Mouse (Mus musculus): ENCODE measurements around the gene Mrpl37.
"Not testable (repeated sequence)": the region's sequence is repeated elsewhere in the genome, so short reads cannot be mapped to it uniquely, and the experiment has no call there.

The Mrpl37 gene

DNA sequence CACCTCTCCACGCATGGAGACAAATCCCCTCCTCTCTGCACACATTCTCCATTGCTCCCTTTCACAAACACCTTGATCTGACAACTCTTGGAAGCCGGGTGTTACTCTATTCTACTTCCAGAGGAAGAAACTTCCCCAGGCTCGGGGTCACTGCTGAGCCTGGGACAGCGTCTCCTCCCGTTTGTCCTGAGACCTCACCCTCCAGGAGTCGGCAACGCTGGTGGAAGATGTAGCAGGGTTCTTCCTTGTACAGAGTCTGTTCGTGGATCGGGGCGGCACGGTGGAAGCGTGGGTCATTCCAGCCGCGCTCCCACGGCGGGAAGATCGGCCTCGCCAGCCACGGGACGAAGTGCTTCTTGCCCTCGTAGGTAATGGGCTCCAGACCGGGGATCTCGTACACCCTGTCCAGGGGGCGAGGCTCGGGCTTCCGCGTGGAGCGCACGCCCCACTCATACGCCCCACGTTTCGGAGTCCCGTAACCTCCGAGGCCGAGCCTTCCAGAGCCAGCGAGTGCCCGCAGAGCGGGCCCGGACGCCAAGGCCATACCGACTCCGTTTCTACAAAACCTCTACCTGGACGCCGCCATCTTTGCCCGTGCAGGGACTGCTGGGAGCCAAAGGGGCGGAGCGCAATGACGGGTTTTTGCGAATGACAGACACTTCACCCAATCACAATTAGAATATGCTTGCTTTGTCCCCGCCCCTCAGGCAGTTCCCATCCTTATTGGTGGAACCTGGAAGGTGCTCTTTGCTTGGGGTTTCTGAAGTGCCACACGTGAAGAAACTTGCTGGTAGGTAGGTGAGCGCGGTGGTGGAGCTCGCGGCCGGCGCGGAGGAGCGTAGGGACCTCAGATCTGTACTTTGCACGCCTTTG lies at the start of gene Mrpl37, which contains the start of gene Cyb5rl:
TSS of gene Mrpl37 (minus strand) at position 617 of the 873 bp plus-strand sequence.
TSS of gene Cyb5rl (plus strand) at position 737 of the 873 bp plus-strand sequence.
- peak; percentile 96 to 97 for DNase-seq (ENCODE audit: low spot score in 2 of 2)

DNA sequence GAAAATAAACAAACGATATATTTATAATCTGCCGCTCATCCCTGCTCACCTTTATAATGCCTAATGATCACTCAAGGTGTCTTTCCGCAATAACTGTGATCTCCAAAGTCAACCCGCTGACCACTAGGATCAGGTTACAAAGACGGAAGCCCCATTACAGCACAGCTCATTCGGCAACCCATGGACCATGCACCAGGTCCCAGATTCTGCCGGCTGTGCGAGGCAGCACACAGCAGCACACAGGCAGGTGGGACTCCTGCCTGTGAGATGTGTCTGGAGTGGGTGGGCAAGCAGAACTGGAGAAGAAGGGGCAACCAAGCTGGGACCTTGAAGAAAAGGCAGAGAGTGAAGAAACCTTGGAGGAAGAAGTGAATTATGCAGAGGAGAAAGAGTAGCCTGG lies 47.6 kb upstream of the Mrpl37 start:
- DNase-seq (ENCODE audit: low spot score in 2 of 2) = no peak

DNA sequence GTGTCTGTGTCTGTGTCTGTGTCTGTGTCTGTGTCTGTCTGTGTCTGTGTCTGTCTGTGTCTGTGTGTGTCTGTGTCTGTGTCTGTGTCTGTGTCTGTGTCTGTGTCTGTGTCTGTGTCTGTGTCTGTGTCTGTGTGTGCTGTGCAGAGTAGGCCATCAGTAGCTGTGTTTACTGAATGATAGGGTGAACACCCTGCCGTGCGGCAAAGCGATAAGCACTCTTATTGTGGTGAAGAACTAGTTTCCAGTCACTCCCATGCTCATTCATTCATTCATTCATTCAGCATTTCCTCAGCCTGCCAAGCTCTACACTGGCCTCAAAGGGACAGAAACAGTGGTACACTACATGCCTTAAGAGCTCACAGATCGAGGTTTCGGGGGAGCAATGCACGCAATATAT lies 42.5 kb upstream of the Mrpl37 start:
- not testable (repeated sequence) for DNase-seq (ENCODE audit: low spot score in 2 of 2)

DNA sequence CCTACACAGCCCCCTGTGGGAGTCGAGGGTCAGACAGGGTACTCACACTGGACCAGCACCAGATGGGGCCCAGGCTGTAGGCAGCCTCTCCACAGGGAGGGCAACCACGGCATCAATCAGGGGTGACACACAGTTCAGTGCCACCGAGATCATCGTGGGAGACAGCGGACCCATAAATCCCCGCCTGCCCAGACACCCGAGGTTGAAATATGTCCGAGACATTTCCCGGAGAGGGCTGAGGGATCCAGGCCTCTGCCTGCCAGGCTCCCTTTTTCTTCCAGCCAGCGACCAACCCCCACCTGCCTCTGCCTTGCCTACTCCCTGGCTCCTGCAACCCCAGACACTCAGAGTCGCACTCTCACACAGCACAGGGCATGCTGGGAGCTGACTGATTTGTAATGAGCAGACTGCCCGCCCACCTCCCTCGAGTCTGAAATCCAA lies 41.6 kb upstream of the Mrpl37 start:
- no peak for DNase-seq (ENCODE audit: low spot score in 2 of 2)

DNA sequence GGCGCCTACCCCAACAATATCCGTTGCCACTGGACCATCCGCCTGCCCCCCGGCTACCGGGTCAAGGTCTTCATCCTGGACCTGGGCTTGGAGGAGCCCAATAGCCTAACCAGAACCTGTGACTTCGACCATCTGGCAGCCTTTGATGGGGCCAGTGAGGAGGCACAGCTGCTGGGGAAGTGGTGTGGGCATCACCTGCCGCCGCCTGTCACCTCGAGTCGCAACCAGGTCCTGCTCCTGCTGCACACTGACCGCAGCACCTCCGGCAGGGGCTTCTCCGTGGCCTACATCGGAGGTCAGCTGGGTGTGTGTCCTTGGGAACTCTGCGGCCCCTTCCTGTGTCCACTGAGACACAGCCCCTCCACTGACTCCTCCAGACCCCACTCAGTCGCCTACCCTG lies 40.1 kb upstream of the Mrpl37 start:
- no peak for DNase-seq (ENCODE audit: low spot score in 2 of 2)

DNA sequence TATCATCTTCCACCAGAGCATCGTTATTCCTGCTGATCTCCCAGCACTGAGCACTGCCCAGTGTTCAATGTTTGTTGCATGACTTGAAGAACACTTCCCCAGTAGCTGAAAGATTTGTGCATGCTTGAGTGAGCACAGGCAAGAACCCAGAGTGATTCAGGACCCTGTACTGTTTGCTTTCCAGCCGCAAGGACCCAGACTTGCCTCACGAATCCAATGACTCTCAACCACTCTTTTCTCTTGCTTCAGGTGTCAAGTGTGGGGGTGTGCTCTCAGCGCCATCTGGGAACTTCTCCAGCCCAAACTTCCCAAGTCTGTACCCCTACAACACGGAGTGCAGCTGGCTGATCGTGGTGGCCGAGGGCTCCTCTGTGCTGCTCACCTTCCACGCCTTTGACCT lies 35.6 kb upstream of the Mrpl37 start:
- DNase-seq (ENCODE audit: low spot score in 2 of 2) = no peak

DNA sequence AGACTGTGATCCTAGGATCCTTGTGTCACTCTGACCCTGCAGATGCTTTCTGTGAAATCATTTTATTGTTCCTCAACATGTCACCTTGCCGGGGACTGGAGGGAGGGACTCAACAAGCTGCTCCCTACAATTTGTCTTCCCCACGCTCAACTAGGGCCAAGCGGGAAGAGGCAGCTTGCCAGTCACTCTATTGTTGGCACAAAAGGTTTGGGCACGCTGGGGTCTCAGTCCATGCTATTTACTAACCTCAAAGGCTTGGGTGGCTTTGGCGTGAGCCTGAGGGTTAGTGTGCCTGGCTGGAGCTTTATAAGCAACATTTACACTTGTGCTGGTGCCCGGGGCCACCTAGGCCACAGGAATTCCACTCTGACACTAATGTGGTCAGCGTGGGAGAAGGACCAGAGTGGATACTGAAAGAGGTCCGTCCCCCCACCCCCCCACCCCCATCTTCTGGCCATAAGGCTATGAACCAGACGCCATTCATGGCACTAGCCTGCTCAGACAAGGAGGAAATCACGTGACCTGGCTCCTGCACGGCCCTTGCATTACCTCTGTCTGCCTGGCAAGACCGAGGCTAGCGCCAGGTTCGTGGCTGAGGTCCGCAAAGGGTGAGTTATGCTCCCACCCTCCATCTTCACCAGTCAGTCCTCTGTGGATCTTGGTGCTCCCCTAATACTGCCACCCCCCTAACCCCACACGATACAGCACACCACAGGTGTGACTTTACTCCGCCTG lies 32.3 kb upstream of the Mrpl37 start:
- no peak for DNase-seq (ENCODE audit: low spot score in 2 of 2)

DNA sequence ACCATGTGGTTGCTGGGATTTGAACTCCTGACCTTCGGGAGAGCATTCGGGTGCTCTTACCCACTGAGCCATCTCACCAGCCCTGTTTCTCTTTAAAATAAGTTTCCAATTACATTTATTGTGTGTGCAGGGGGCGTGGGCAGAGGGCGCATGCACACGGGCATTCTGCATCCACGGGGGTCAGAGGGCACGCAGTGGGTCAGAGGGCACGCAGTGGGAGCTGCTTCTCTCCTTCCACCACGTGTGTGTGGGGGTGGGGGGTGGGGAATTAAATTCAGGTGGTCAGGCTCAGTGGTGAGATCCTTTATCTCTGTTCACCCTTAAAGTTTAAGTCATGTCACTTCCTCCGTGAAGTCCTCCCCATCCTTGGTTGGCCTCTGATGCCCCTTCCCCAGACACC lies 31.7 kb upstream of the Mrpl37 start:
- no peak for DNase-seq (ENCODE audit: low spot score in 2 of 2)

DNA sequence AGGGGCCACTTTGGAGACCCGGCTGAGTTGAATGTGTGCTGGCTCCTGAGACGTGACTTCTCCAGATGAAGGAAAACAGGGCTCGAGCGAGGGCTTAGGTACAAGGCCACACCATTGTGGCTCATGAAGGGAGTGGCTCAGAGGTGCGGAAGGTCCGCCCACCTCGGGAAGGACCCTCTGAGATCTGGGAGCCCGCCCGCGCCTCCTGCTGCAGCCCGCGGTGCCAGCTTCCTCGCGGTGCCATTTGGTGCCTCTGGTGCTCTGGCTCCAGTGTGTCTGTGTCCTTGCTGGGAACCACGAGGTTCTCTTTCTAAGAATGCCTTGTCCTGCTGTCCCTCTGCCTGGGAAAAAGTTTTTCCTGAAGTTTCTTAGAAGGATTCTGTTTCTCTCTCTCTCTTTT lies 31.2 kb upstream of the Mrpl37 start:
- DNase-seq (ENCODE audit: low spot score in 2 of 2) = no peak

DNA sequence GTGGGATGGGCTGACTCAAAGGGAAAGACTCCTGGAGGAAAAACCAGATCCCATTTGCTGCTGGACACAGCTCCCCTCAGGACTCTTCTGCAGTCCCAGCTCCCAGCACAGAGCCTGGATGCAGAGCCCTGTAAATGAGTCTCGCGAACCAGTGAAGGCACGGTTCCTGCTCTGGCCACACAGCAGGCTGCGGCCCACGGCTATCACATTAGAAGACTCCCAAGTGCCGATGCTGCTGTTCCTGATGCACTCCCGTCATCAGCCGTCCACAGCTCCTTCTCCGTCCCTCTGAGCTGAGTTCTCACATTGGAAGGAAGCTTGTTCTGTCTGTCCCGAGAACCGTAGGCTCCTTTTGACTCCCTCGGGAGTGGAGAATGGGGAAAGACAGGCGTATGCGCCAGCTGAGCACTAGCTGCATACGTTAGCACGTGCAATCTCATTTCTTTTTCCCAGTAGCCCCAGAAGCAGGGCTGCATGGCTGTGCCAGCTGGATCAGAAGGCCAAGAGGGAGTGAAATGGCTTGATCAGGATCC lies 30.2 kb upstream of the Mrpl37 start, which contains the start of gene Cdcp2:
TSS of gene Cdcp2 (plus strand) at position 51 of the 533 bp plus-strand sequence.
- DNase-seq (ENCODE audit: low spot score in 2 of 2) = no peak

DNA sequence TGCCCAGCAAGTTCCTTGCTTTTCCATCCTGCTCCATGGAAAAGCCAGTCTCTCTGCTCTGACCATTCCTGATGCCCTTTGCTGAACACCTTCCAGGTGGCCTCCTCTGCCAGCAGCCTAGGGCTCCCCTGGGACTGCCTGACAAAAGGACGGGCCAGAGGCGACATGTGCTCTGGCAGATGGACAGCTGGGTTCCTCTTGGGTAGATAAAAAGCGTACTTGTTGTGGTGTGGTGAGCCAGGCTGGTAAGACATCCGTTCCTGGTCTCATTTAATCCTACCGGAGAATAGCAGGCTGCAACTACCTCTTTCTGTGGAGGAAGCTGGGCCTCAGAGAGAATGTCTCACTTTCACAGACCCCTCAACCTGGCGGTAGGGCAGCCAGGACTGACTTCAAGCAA lies 29.4 kb upstream of the Mrpl37 start:
- no peak for DNase-seq (ENCODE audit: low spot score in 2 of 2)

DNA sequence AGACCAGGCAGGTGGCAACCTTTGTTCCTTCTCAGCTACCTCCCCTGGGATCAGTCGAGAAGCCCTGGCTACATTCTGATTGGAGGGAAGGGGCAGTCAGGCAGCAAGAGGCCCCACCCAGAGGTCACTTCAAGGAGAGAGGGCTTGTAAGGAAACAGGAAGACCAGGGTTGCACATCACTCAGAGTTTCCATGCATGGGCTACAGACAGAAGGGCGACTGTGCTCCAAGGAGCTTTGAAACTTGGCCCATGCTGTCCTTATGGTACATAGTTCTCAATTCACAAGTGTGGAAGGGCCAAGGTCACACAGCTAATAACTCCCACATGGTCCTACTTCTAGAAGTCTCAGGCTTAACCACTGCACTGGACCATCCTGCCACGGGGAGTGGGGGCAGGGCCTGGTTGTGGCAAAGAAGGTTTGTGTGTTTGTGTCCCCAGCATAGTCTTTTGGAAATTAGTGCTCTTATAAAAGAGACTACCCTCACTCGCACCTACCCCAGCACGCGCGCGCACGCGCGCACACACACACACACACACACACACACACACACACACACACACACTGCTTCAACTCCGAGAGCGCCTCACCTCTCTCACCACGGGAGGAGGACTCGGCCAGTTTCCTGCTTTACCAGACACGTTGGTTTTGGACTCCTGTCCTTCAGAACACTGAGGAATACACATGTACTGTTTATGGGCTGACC lies 28.0 kb upstream of the Mrpl37 start:
- DNase-seq (ENCODE audit: low spot score in 2 of 2) = no peak

DNA sequence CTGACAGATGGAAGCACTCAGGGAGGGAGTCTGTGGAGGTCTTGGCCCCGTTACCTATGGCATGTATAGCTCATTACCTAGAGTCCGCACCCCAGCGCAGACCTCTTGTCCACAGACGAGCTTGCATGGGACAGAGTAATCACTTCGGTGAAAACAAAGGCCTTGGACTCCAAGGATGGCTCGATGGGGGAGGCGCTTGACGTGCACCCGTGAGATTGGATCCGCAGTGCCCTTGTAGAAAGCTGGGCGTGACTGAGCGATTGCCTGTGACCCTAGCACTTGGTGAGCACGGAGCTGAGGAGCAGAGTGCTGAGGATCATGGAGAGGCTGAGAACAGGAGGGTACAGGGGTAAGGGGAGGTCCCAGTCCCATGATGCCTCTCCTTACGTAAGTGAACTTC lies 25.0 kb upstream of the Mrpl37 start:
- DNase-seq (ENCODE audit: low spot score in 2 of 2) = no peak

DNA sequence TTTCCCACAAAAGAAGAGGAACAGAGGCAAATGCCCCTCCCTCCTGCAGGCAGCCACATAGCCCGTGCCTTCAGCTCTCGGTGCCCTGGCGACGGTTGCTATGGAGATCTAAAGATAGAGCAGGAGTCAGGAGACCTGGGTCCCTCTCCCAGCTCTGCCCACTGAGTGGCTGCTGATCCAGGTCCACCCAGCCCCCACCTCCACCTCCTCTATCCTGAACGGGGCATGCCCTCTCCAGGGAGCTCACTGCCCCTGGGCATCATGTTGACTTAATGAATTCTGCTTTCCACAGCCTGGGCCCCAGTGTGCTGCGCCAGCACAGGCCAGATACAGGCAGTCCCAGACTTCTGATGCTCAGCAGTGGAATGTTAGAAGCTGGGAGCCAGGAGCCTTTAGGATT lies 18.2 kb upstream of the Mrpl37 start:
- peak; percentile 90 to 94 for DNase-seq (ENCODE audit: low spot score in 2 of 2)

DNA sequence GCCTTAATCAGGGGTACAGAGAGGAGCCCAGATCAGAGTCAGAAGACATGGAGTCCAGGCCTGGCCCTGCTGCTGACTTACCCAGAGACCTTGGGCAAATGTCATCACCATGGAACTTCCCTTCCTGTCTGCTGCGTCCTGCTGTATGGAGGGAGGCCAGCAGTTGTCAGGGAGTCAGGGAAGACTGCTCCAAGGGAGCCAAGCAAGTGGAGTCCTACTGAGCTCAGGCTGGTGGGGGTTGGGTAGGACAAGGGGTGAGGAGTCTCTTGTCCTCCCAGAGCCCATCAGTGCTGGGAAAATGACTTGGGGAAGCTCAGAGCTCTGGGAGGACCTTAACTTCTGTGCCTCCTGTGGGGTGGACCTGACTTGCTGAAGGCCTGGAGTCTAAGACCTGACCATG lies 17.7 kb upstream of the Mrpl37 start:
- peak; percentile 51 to 53 for DNase-seq (ENCODE audit: low spot score in 2 of 2)

DNA sequence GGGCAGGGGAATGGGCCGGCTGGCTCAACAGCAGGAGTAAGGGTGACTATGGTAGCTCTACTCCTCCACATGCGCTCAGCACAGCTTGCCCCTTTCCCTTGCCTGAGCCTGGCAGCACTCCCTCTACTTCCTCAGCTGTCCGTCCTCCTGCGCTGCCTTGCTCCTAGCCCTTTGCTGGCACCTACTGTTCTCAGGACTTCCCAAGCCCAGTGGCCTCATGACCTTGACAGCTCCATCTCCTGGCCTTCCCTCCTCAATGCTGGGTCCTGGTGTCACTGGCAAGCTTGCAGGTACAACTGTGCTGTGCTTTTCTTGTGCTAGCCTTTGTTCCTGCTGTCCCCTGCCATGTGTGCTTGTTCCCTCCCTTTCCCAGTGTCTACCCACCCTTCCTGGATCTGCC lies 16.5 kb upstream of the Mrpl37 start:
- DNase-seq (ENCODE audit: low spot score in 2 of 2) = peak in 1 of 2 experiments; percentile 26

DNA sequence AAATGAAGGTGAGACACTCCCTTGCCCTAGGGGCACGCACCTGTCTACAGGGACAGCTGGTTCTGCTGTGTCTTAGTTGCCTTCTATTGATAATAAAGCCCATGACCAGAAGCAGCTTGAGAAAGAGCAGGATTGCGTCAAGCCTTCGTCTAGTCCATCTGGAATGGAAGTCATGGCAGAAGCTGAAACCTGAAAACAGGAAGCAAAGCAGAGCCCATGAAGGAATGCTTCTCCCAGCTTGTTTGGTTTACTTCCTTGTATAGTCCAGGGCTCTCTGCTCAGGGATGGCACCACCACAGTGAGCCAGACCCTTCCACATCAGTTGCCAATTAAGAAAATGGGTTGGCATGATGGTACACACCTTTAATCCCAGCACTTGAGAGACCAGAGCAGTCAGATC lies 15.5 kb upstream of the Mrpl37 start:
- no peak for DNase-seq (ENCODE audit: low spot score in 2 of 2)

DNA sequence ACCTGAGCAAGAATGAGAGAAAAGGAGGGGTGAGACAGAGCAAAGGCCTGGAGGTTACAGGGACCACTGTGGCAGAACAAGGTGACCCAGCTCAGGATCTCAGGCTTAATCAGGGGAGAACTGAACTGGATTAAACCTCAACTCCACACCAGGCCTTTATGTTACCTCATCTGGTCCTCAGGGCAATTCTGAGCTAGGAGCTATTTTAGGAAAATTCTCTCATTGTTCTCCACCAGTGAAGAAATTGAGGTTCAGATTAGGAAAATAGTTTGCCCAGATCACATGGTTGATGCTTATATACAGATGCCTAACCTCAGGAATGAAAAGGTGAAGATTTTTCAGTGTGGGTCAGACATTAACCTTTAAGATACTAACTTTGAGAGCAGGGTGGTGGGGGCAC lies 13.0 kb upstream of the Mrpl37 start:
- DNase-seq (ENCODE audit: low spot score in 2 of 2) = no peak

DNA sequence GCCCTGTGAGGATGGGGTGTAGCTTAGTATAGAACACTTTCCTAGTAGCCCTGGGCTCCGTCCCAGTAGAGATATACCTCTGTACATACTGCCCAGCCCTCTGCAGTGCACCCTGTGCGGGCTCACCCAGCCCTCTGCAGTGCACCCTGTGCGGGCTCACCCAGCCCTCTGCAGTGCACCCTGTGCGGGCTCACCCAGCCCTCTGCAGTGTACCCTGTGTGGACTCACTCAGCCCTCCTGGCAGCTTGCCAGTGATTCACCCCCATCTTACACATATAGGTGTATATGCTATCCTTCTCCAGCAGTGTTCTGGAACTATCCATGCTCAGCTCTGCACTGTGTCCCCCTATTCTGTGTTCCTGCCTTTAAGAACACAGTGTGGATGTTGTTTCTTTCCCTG lies 12.2 kb upstream of the Mrpl37 start:
- no peak for DNase-seq (ENCODE audit: low spot score in 2 of 2)

DNA sequence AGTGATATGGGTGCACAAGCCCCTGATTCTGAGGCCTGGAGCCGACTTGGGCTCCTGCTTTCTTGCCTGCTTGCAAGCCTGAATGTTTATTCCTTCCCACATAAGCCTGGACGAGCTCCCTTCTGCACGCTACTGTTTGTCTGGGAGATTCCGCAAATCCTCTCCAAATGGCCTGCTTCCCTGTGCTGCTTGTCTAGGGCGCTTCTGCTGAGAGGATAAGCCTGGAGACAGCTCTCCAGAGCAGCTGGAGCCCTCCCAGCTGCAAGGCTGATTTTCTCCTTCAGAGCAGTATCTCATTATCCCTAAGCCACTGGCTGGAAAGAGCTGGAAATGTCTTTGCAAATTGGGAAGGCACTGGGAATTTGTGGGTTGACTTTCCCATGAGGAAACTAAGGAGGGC lies 8.8 kb upstream of the Mrpl37 start:
- DNase-seq (ENCODE audit: low spot score in 2 of 2) = peak; percentile 56 to 65

DNA sequence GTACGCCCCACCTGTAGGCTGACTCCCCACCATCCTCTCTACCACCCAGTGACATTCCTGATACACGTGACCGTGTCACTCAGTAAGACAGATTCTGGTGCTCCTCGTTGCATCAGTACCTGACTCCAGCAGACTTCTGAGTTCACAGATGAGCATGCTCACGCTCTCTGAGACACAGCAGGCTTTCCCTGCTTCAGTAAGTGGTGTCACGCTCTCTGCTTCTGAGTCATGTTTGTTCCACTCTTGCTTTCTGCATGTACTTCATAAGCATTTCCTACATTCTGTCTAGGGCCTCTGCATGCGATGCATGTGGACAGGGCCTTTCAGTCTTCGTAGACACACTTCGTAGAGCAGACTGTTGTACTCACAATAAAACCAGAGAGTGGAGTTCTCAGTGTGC lies 5.7 kb upstream of the Mrpl37 start:
- no peak for DNase-seq (ENCODE audit: low spot score in 2 of 2)
